Mouse (Mus musculus): ENCODE results near the gene Tmem156. TPM values are rescaled to one million over a fixed set of nuclear protein-coding genes. Genes with fewer than 3 reads are reported as not detected.

Tmem156 gene
- polyA plus RNA-seq, 1 experiment: 0.19 TPM

DNA sequence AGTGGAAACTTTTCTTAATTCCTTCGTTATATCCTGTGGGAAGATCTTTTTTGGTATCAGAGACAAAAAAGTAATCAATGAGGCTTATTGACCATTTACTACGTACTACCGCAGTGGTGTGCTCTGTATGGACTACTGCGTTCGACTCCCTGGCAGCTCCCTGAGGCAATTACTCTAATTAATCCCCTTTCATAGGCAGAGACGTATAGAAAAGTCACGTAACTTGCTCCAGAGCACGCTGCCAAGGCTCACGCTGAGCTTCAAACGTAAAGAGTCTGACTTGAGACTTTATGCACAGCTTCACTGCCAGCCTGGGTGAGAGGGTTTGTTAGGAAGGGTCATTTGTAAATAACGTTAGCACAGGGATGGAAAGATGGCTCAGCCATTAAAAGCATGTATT lies 8.1 kb upstream of the Tmem156 start:
- Histone ChIP-seq H3K36me3 (ENCODE audit: control insufficient read depth, insufficient read depth, low read length) (no peaks in the 10 kb centered on the region), H3K4me1 (ENCODE audit: control insufficient read depth, insufficient read depth, low read length) (peaks cover 8% of the 10 kb centered on the region; the same call in 1 of the 2 replicates), H3K27me3 (replicated peaks; ENCODE audit: control insufficient read depth, insufficient read depth, low read length) (no peaks in the 10 kb centered on the region), H3K27ac (ENCODE audit: insufficient read depth, low read depth, low read length) (no peak overlapping the region), H3K4me3 (ENCODE audit: insufficient read depth, low read depth, low read length) (no peak overlapping the region)
- TF ChIP-seq POLR2A (IDR thresholded peaks at IDR 0.05; ENCODE audit: low read depth, low read length) (no peak), CTCF (conservative IDR thresholded peaks at IDR 0.05; ENCODE audit: insufficient read depth, insufficient read length, low read depth, low read length) (no peak)
- 91% methylated on average over 11 of the region's 11 CpGs for WGBS
- no peak for DNase-seq

DNA sequence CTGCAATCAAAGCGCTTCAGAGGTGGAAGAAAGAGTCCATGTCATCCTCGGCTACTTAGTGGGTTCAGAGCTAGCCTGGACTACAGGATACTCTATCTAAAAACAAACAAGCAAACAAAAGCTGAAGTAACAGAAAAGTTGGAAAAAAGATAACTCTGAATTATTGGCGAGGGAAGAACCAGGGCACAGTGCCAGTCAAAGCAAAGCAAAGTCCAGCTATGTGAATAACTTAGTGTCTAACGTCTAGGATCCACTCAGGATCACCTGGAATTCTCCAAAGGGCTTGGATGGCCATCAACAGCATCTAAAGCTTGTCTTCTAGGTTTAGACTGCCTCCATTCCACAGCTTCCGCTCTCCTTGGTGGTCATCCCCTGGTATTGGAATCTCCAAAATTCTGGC lies 5.5 kb upstream of the Tmem156 start:
- Histone ChIP-seq H3K27me3 (replicated peaks; ENCODE audit: control insufficient read depth, insufficient read depth, low read length) (no peaks in the 10 kb centered on the region), H3K27ac (ENCODE audit: insufficient read depth, low read depth, low read length) (no peak overlapping the region), H3K4me3 (ENCODE audit: insufficient read depth, low read depth, low read length) (no peak overlapping the region), H3K4me1 (ENCODE audit: control insufficient read depth, insufficient read depth, low read length) (peaks cover 8% of the 10 kb centered on the region; the same call in 1 of the 2 replicates), H3K36me3 (ENCODE audit: control insufficient read depth, insufficient read depth, low read length) (no peaks in the 10 kb centered on the region)
- peak; percentile 51 for DNase-seq
- TF ChIP-seq CTCF (conservative IDR thresholded peaks at IDR 0.05; ENCODE audit: insufficient read depth, insufficient read length, low read depth, low read length) (no peak), POLR2A (IDR thresholded peaks at IDR 0.05; ENCODE audit: low read depth, low read length) (no peak)
- WGBS: 67% methylated on average over 5 of the region's 5 CpGs

DNA sequence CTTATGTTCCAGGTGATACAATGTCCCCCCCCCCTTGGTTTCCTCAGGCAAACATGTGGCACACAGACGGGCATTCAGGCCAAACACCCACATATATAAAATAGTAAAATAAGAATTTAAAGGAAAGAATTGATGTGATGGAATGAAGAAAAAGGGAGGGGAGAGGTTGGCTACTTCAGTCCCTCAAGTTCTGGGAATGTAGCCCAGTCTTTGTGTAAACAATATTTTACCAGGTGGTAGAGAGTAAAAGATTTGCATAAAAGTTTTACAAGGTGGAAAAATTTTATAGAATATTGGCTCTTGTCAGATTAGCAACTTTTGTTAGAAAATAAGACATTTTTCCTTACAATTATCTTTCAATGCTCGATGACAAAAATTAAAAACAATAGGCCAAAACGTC lies 4.9 kb upstream of the Tmem156 start:
- TF ChIP-seq POLR2A (IDR thresholded peaks at IDR 0.05; ENCODE audit: low read depth, low read length) (no peak), CTCF (conservative IDR thresholded peaks at IDR 0.05; ENCODE audit: insufficient read depth, insufficient read length, low read depth, low read length) (no peak)
- no peaks in the 10 kb centered on the region for H3K36me3 ChIP-seq (ENCODE audit: control insufficient read depth, insufficient read depth, low read length)
- H3K4me1 ChIP-seq (ENCODE audit: control insufficient read depth, insufficient read depth, low read length): peaks cover 8% of the 10 kb centered on the region; the same call in 1 of the 2 replicates
- 53% methylated on average over 3 of the region's 3 CpGs for WGBS
- no peak for DNase-seq
- no peak overlapping the region for H3K27ac ChIP-seq (ENCODE audit: insufficient read depth, low read depth, low read length)
- no peaks in the 10 kb centered on the region for H3K27me3 ChIP-seq (replicated peaks; ENCODE audit: control insufficient read depth, insufficient read depth, low read length)
- H3K4me3 ChIP-seq (ENCODE audit: insufficient read depth, low read depth, low read length): no peak overlapping the region

DNA sequence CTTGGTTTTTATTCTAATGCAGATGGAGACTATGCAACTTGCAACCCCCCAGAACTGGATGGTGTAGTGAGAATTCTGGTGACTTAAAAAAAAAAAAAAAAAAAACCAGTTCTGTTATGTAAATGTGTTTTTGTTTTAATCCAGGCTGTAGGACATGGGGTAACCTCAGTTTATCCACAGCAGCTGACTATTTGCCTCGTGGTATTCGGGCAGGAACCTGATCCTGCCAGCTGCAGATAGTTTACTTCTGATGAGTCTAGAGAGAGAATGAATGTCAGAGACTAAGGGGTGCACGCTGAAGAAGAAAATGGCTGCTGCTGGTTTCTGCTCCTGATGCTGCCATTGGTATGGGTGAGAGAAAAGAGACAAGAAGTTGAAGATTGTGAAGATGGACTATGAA lies 4.2 kb upstream of the Tmem156 start:
- WGBS: 79% methylated on average over 3 of the region's 3 CpGs
- Histone ChIP-seq H3K36me3 (ENCODE audit: control insufficient read depth, insufficient read depth, low read length) (no peaks in the 10 kb centered on the region), H3K4me1 (ENCODE audit: control insufficient read depth, insufficient read depth, low read length) (peaks cover 8% of the 10 kb centered on the region; the same call in 1 of the 2 replicates), H3K27ac (ENCODE audit: insufficient read depth, low read depth, low read length) (no peak overlapping the region), H3K4me3 (ENCODE audit: insufficient read depth, low read depth, low read length) (no peak overlapping the region), H3K27me3 (replicated peaks; ENCODE audit: control insufficient read depth, insufficient read depth, low read length) (no peaks in the 10 kb centered on the region)
- no peak for TF ChIP-seq POLR2A (IDR thresholded peaks at IDR 0.05; ENCODE audit: low read depth, low read length)
- TF ChIP-seq CTCF (conservative IDR thresholded peaks at IDR 0.05; ENCODE audit: insufficient read depth, insufficient read length, low read depth, low read length): no peak
- no peak for DNase-seq

DNA sequence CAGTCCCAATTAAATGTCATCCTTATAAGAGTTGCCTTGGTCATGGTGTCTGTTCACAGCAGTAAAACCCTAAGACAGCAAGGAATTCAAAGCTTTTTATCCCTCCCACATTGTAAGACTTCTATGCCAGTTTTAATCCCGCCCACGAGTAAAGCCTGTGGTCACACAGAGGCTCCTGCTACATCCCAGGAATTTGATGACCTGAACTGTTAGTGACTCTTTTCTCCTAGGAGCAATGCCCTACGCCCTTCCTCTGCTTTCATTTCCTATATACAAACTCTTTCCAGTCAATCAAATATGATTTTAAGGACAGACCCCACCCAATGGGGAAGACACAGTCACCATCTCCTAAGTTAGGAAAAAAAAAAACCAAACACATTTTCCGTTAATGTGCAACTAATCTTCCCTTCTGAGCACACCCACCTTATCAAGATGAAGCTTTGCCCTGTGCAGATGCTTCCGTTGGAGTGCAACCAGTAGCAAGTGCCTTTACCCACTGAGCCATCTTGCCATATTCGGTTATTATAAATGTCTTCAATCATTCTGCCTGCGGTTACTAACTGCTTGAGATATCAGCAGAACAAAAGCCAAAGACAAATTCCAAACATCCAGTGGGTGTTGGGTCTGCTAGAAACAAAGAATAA lies 3.1 kb upstream of the Tmem156 start:
- TF ChIP-seq CTCF (conservative IDR thresholded peaks at IDR 0.05; ENCODE audit: insufficient read depth, insufficient read length, low read depth, low read length) (no peak), POLR2A (IDR thresholded peaks at IDR 0.05; ENCODE audit: low read depth, low read length) (no peak)
- no peaks in the 10 kb centered on the region for H3K27me3 ChIP-seq (replicated peaks; ENCODE audit: control insufficient read depth, insufficient read depth, low read length)
- H3K27ac ChIP-seq (ENCODE audit: insufficient read depth, low read depth, low read length): no peak overlapping the region
- H3K36me3 ChIP-seq (ENCODE audit: control insufficient read depth, insufficient read depth, low read length): no peaks in the 10 kb centered on the region
- H3K4me3 ChIP-seq (ENCODE audit: insufficient read depth, low read depth, low read length): no peak overlapping the region
- no peak for DNase-seq
- 86% methylated on average over 7 of the region's 7 CpGs for WGBS
- H3K4me1 ChIP-seq (ENCODE audit: control insufficient read depth, insufficient read depth, low read length): peaks cover 8% of the 10 kb centered on the region; the same call in 1 of the 2 replicates

DNA sequence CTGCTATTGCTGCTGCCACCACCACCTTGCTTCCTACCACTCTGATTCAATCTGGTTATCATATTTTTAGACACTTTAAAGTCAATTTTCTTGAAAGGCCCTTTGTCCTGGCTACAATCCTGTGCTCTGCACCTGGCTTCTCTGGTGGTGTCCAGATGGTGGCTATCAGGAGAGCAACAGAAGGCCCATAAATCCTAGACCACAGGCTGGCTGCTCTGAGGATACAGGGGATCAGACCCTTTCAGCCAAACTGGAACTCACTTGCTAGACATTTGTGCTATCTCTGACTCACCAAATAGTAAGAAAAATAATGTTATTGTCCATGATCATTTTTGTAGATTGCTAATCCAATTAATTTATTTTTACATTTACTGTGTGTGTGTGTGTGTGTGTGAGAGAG lies 1.8 kb upstream of the Tmem156 start:
- Histone ChIP-seq H3K36me3 (ENCODE audit: control insufficient read depth, insufficient read depth, low read length) (no peaks in the 10 kb centered on the region), H3K27me3 (replicated peaks; ENCODE audit: control insufficient read depth, insufficient read depth, low read length) (no peaks in the 10 kb centered on the region), H3K4me1 (ENCODE audit: control insufficient read depth, insufficient read depth, low read length) (peaks cover 8% of the 10 kb centered on the region; the same call in 1 of the 2 replicates), H3K27ac (ENCODE audit: insufficient read depth, low read depth, low read length) (no peak overlapping the region), H3K4me3 (ENCODE audit: insufficient read depth, low read depth, low read length) (no peak overlapping the region)
- no peak for DNase-seq
- TF ChIP-seq POLR2A (IDR thresholded peaks at IDR 0.05; ENCODE audit: low read depth, low read length) (no peak), CTCF (conservative IDR thresholded peaks at IDR 0.05; ENCODE audit: insufficient read depth, insufficient read length, low read depth, low read length) (no peak)

DNA sequence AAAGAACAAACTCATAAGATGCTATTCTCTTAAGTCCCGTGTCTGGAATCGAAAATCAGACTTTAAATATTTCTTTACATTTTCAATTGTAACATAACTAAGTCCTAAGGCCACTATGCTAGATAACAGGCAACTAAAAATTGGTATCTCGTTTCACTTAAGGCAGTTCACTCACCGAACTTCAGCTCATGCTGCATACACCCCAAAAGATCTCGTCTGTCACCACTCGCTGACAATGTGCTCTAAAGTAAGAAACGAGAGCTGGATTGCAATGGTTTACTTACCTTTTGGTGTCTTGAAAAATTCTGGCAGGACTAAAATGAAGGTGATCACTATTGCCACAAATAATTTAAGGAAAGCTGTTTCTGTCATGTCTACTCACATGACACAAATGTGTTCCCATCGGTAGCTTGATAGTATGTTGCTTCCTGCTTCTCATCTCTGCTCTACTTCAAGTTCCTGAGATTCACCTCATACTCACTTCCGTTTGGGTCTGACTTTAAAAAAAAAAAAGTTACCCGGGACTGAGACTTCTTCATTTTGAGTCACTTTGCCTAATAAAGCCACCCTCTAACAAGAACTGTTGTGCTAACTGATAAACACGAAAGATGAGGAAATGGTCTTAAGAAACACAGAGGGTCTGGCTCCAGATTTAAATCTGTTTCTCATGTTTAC lies 611 bp downstream of the Tmem156 start:
- no peak overlapping the region for H3K27ac ChIP-seq (ENCODE audit: insufficient read depth, low read depth, low read length)
- TF ChIP-seq CTCF (conservative IDR thresholded peaks at IDR 0.05; ENCODE audit: insufficient read depth, insufficient read length, low read depth, low read length) (no peak), POLR2A (IDR thresholded peaks at IDR 0.05; ENCODE audit: low read depth, low read length) (no peak)
- no peaks in the 10 kb centered on the region for H3K4me1 ChIP-seq (ENCODE audit: control insufficient read depth, insufficient read depth, low read length)
- WGBS: 73% methylated on average over 11 of the region's 11 CpGs
- DNase-seq: no peak
- H3K36me3 ChIP-seq (ENCODE audit: control insufficient read depth, insufficient read depth, low read length): no peaks in the 10 kb centered on the region
- no peak overlapping the region for H3K4me3 ChIP-seq (ENCODE audit: insufficient read depth, low read depth, low read length)
- no peaks in the 10 kb centered on the region for H3K27me3 ChIP-seq (replicated peaks; ENCODE audit: control insufficient read depth, insufficient read depth, low read length)
